Mouse (Mus musculus): ENCODE measurements around the gene C1qtnf1.

GRCm38 (mm10) chr11:118426765-118427164 lies 1.2 kb upstream of the C1qtnf1 start:
- TF ChIP-seq CHD2 (IDR thresholded peaks at IDR 0.05; ENCODE audit: low read depth, low read length) (no peak), ZC3H11A (IDR thresholded peaks at IDR 0.05; ENCODE audit: borderline replicate concordance, low read depth, low read length) (no peak), HCFC1 (IDR thresholded peaks at IDR 0.05; ENCODE audit: borderline replicate concordance, insufficient read depth, low read length) (no peak)
